Mouse (Mus musculus): ENCODE data around the gene Scn7a. TPM values are rescaled to one million over a fixed set of nuclear protein-coding genes. Genes with fewer than 3 reads are reported as not detected.
A peak's percentile ranks its signal among the peaks of the same experiment; 100 is the strongest.

Gene Scn7a
- total and polyA plus RNA-seq, 3 experiments, result not detected

- no peaks in the 10 kb centered on the region for H3K4me1 ChIP-seq (ENCODE audit: control insufficient read depth in 1 of 2, insufficient read depth in 2 of 2)
- in situ Hi-C loops (cut with MboI; ENCODE audit: low pct_ligation_motif_present, low pct_unique_long_range_greater_than_20kb, low sequenced_read_pairs) (no loop called here), dilution Hi-C loops (cut with MboI; ENCODE audit: extremely low pct_ligation_motif_present, extremely low pct_unique_long_range_greater_than_20kb, low sequenced_read_pairs) (no loop called here)
- no peak overlapping the region for H3K9ac ChIP-seq (ENCODE audit: insufficient read depth, low read depth)
- no peak overlapping the region for H3K4me2 ChIP-seq (ENCODE audit: insufficient read depth, low read depth, poor library complexity, severe bottlenecking)
- H3K79me2 ChIP-seq (replicated peaks; ENCODE audit: control insufficient read depth, extremely low read depth, insufficient read depth, poor library complexity, severe bottlenecking), result no peaks in the 10 kb centered on the region
- H3K9me3 ChIP-seq (replicated peaks; ENCODE audit: low read length), result peaks cover 13% of the 10 kb centered on the region
- no peak for DNase-seq (ENCODE audit: extremely low read depth)
- no peak overlapping the region for H3K27ac ChIP-seq (ENCODE audit: insufficient read depth, low read depth)
- H3K27me3 ChIP-seq (replicated peaks), result no peaks in the 10 kb centered on the region
- no peak overlapping the region for H3K4me3 ChIP-seq (replicated peaks in 1 of 3; ENCODE audit: low read depth in 2 of 3, low read length in 2 of 3, poor library complexity in 1 of 3)
- TF ChIP-seq SMC3 (IDR thresholded peaks at IDR 0.05; ENCODE audit: low read depth, low read length) (no peak), JUND (conservative IDR thresholded peaks at IDR 0.05; ENCODE audit: low read depth, low read length) (no peak), MAFK (IDR thresholded peaks at IDR 0.05; ENCODE audit: insufficient replicate concordance, low read length) (no peak), MAZ (IDR thresholded peaks at IDR 0.05; ENCODE audit: low read depth, low read length) (no peak), RCOR1 (conservative IDR thresholded peaks at IDR 0.05; ENCODE audit: low read depth, low read length) (no peak), MYC (IDR thresholded peaks at IDR 0.05; ENCODE audit: low read depth, low read length) (no peak), GABPA (IDR thresholded peaks at IDR 0.05; ENCODE audit: insufficient replicate concordance, low read depth, low read length) (no peak), MAX (IDR thresholded peaks at IDR 0.05; ENCODE audit: low read length) (no peak), CHD2 (IDR thresholded peaks at IDR 0.05; ENCODE audit: low read length) (no peak), TBP (conservative IDR thresholded peaks at IDR 0.05; ENCODE audit: low read depth, low read length) (no peak), MEF2A (IDR thresholded peaks at IDR 0.05; ENCODE audit: borderline replicate concordance, low read depth, low read length) (no peak), USF2 (conservative IDR thresholded peaks at IDR 0.05; ENCODE audit: low read depth, low read length) (no peak), ZC3H11A (IDR thresholded peaks at IDR 0.05; ENCODE audit: low read depth, low read length) (no peak), UBTF (IDR thresholded peaks at IDR 0.05; ENCODE audit: low read depth, low read length) (no peak)
- no peaks in the 10 kb centered on the region for H3K36me3 ChIP-seq (replicated peaks in 1 of 2; ENCODE audit: control insufficient read depth in 1 of 2, insufficient read depth in 1 of 2, low read length in 1 of 2)
Measured at GRCm38 (mm10) chr2:66819862-66820559, 35.3 kb upstream of the Scn7a start.

GRCm38 (mm10) chr2:66799676-66800249 is 15.0 kb upstream of the Scn7a start:
- no peak overlapping the region for H3K4me3 ChIP-seq (replicated peaks in 1 of 3; ENCODE audit: low read depth in 2 of 3, low read length in 2 of 3, poor library complexity in 1 of 3)
- TF ChIP-seq CHD2 (IDR thresholded peaks at IDR 0.05; ENCODE audit: low read length) (no peak), RAD21 (IDR thresholded peaks at IDR 0.05; ENCODE audit: low read depth, low read length) (peak; percentile 8), BHLHE40 (IDR thresholded peaks at IDR 0.05; ENCODE audit: low read depth, low read length) (no peak), POLR2AphosphoS2 (IDR thresholded peaks at IDR 0.05; ENCODE audit: low read depth, low read length) (no peak), SMC3 (IDR thresholded peaks at IDR 0.05; ENCODE audit: low read depth, low read length) (no peak; the same call in 1 of the 2 replicates), POLR2A (IDR thresholded peaks at IDR 0.05; ENCODE audit: low read depth, low read length) (no peak), CTCF (conservative IDR thresholded peaks at IDR 0.05 in 1 of 2, IDR thresholded peaks at IDR 0.05 in 1 of 2; ENCODE audit: low read depth in 2 of 2, low read length in 2 of 2) (peak in 1 of 2 experiments; percentile 24; a peak in 1 of 4 replicates), EP300 (IDR thresholded peaks at IDR 0.05; ENCODE audit: low read length) (no peak), TBP (conservative IDR thresholded peaks at IDR 0.05; ENCODE audit: low read depth, low read length) (no peak), TCF12 (IDR thresholded peaks at IDR 0.05; ENCODE audit: low read depth, low read length) (no peak), ZNF384 (IDR thresholded peaks at IDR 0.05; ENCODE audit: low read depth, low read length) (no peak), CHD1 (IDR thresholded peaks at IDR 0.05; ENCODE audit: low read depth, low read length) (no peak), RCOR1 (conservative IDR thresholded peaks at IDR 0.05; ENCODE audit: low read depth, low read length) (no peak), NRF1 (IDR thresholded peaks at IDR 0.05; ENCODE audit: low read depth, low read length) (no peak), GABPA (IDR thresholded peaks at IDR 0.05; ENCODE audit: insufficient replicate concordance, low read depth, low read length) (no peak), PAX5 (IDR thresholded peaks at IDR 0.05; ENCODE audit: low read length) (no peak), JUND (conservative IDR thresholded peaks at IDR 0.05; ENCODE audit: low read depth, low read length) (no peak)
- no peak overlapping the region for H3K9ac ChIP-seq (ENCODE audit: insufficient read depth, low read depth)
- no peak overlapping the region for H3K4me2 ChIP-seq (ENCODE audit: insufficient read depth, low read depth, poor library complexity, severe bottlenecking)
- in situ Hi-C loops (cut with MboI; ENCODE audit: low pct_ligation_motif_present, low pct_unique_long_range_greater_than_20kb, low sequenced_read_pairs), result no loop called here
- H3K9me3 ChIP-seq (replicated peaks; ENCODE audit: low read length), result peaks cover 26% of the 10 kb centered on the region
- no peaks in the 10 kb centered on the region for H3K79me2 ChIP-seq (replicated peaks; ENCODE audit: control insufficient read depth, extremely low read depth, insufficient read depth, poor library complexity, severe bottlenecking)
- H3K36me3 ChIP-seq (replicated peaks in 1 of 2; ENCODE audit: control insufficient read depth in 1 of 2, insufficient read depth in 1 of 2, low read length in 1 of 2), result no peaks in the 10 kb centered on the region
- dilution Hi-C loops (cut with MboI; ENCODE audit: extremely low pct_ligation_motif_present, extremely low pct_unique_long_range_greater_than_20kb, low sequenced_read_pairs), result no loop called here
- H3K27ac ChIP-seq (ENCODE audit: insufficient read depth, low read depth), result no peak overlapping the region
- no peaks in the 10 kb centered on the region for H3K27me3 ChIP-seq (replicated peaks)
- H3K4me1 ChIP-seq (ENCODE audit: control insufficient read depth in 1 of 2, insufficient read depth in 2 of 2), result no peaks in the 10 kb centered on the region
- no peak for DNase-seq (ENCODE audit: extremely low read depth)

Data from CH12.LX (cell line).